Mouse (Mus musculus): ENCODE results near the gene Rnf103.
"Not testable (repeated sequence)": the region's sequence is repeated elsewhere in the genome, so short reads cannot be mapped to it uniquely, and the experiment has no call there.

Rnf103 gene

DNA sequence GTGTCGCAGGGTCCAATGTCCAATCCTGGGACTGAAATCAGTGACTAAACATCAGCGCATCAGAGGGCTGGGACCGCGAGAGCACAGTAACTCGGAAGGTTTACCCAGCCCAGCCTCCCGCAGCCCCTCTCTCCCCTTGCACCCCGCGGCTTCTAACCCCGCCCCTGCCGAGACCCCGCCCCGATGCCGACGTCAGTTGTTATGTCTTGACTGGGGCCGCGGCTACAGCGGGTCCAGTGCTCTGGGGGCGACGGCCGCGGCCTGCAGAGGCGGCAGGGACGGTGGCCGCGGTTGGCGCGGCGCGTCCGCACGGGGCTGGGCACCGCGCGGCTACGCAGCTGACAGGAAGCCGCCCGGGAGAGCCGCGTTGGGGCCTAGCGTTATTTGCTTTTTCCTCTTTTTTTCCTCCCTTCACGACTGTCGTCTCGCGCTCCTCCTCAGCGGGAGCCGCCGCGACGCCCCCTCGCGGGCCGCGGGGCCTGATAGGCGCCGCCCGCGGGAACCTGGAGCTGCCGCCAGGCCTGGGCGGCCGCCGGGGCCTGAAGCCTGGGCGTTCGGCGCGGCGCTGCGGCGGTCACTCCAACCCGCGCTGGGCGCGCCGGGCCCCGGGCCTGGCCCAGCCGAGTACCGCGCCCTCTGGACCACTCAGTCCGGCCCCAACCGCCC is at the start of gene Rnf103:
Gene Rnf103 (plus strand): TSS at position 220 of the 666 bp plus-strand sequence.
- in situ Hi-C loops (cut with MboI, MseI): loop anchor here (5.0 kb wide), 1 partner anchor 52 kb away; the partner anchor contains the start of gene Rmnd5a

DNA sequence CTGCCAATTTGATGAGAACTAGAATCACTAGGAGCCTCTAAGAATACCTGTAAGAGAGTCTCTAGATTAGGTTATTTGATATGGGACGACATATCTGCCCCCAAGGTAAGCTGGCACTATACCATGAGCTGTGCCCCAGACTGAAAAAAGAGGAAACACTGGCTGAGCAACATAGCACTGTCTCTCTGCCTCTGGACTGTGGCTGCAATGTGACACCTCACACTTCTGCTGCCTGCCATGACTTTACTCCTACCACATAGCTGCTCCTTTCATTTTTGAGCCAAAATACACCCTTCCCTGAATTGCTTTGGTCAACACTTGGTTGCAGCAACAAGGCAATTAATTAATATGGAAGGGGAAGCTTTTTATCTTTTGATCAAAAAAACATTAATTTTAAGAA is 48.9 kb upstream of the Rnf103 start:
- in situ Hi-C loops (cut with MboI, MseI): loop anchor here (5.0 kb wide), 1 partner anchor 48 kb away; the partner anchor contains the start of gene Rnf103

DNA sequence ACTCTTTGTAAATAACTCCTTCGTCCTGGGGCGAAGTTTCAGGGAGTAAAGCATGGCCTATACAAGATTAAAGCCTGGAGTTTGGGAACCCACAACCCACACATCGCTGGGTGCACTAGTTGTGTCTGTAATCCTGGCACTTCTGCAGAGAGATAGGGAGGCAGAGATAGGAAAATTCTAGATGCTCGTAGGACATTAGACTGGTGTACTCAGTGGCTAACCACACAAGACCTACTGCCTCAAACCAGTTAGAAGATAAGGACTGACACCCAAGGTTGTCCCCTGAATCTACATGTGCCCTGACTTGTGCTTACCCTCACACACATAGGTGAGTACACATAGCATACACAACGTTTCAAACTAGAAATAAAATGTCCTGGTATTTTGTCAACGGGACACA is 48.1 kb upstream of the Rnf103 start:
- in situ Hi-C loops (cut with MboI, MseI): no loop called here

DNA sequence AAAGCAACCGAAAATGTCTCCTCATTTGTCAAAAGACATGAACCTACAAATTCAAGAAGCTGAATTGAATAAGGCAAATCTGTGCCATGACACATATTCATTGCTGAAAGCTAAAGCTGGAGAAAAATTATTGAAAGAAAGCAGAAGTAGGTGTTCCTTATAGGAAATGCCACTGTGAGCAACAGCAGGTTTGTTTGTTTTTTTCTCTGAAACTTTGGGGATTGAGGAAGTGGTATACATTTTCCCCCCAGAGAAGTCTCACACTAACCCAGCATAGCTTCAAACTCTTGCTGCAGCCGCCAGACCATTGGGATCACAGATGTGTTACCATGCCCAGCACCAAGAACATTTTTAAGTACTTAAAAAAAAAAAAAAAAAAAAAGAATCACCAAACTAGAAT is 40.9 kb upstream of the Rnf103 start:
- in situ Hi-C loops (cut with MboI, MseI): no loop called here

DNA sequence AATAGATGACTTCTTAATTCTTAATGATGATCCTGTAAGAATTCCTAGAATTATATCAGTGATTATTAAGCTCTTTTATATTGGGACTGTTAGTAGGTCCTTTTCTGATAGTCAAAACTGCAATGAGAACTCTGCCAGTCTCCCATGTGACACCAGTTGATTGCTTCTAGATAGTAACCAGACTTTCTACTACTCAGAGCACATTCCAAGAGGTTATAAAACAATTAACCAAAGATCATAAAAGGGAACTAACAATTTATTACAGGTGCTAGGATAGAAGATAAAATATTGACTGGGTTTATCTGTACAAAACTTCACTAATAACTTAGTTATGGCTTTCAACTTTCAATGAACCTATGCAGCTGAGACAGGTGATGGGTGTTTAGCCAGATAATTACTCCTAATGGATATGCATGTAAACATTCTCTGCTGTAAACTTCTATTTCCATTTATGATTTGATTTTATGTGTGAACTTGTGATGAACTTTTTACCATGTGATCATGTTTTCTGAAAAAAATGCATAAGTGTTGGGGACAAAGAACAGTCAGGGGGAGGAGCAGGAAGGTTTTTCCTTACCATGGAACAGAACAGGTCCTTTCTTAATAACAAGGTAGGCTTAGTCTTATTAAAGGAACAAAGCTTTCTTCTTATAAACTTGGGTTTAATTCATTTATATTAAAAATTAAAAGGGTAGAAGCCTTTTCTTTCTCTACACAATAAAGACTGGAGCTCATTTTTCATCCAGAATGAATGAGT is 39.5 kb upstream of the Rnf103 start:
- in situ Hi-C loops (cut with MboI, MseI): not testable (repeated sequence)

DNA sequence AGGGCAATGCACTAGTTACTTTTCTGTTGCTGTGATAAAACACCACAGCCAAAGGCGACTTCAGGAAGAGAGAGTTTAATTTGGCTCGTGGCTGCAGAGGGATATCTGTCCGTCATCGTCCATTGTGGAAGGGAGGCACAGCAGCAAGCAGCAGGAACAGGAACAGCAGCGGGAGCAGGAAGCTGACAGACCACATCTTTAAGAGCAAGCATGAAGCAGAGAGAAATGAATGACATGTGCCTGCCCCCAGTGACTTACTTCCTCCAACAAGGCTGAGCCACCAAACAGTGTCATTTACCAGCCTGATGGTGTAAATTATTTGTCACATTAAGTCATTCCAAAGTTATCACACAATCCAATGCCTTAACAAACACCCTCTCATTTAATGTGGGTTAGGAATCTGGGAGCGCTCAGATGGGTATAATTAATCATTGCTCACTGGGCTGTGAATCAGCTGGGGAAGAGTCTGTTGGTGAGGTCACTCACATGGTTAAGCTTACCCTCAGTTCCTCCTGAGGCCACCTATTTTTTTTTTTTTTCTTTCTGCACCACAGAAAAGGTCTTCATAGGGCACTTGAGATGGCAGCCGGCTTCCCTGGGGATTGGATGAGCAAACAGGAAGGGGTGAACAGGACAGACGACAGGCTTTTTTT is 35.6 kb upstream of the Rnf103 start:
- in situ Hi-C loops (cut with MboI, MseI): no loop called here

DNA sequence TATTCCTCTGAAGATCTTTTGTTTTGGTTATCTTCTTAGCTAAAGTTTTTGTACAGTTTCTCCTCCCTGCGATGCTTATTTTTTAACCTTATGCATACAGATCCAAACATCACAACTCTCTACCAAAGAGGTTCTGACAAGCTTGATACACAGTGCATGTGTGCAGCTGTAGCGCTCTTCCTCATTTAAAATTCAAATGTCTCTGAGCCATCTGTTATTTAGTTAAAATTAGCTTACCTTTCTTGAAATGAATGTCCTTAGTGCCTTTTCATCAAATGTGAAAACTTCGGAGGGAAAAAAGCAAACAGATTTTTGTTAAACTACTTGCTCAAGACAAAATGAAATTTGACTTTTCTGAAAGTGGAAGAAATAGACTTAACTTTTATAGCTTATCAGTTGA is 28.5 kb upstream of the Rnf103 start:
- in situ Hi-C loops (cut with MboI, MseI): no loop called here

DNA sequence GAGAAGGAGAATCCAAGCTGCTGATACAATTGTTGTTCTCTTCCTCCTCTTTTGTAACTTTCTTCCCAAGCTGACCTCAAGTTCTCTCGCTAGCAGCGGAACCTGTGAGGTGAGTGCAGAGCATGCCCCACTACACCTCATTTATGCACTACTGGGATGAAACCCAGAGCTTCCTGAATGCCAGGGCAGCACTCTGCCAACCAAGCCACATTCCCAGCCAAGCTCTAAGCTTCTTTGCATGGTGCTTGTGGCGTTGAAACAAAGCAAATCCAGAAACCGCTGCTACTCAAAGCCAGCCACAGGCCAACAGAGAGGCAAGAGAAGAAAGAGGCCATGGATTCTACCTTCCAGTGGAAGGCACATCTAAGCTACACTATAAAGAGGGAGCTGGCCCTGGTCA is 25.9 kb upstream of the Rnf103 start:
- in situ Hi-C loops (cut with MboI, MseI): no loop called here

DNA sequence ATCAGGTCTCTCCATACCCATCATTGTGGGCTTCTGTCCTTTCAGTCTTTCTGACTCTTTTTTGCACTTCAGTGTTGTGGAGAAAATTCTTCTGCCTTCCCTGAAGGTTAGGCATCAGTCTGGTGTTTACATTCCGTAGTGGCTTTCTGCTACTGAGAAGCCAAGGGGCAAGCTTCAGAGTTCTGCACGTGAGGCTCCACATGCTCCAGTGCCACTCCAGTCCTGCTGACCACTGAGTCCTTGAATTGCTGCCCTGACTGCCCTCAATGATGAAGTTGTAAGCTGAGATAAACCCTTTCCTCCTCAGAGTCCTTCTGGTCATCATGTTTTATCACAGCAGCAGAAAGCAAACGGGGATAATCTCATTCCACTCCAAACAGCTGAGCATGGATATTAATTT is 24.4 kb upstream of the Rnf103 start:
- in situ Hi-C loops (cut with MboI, MseI): no loop called here

DNA sequence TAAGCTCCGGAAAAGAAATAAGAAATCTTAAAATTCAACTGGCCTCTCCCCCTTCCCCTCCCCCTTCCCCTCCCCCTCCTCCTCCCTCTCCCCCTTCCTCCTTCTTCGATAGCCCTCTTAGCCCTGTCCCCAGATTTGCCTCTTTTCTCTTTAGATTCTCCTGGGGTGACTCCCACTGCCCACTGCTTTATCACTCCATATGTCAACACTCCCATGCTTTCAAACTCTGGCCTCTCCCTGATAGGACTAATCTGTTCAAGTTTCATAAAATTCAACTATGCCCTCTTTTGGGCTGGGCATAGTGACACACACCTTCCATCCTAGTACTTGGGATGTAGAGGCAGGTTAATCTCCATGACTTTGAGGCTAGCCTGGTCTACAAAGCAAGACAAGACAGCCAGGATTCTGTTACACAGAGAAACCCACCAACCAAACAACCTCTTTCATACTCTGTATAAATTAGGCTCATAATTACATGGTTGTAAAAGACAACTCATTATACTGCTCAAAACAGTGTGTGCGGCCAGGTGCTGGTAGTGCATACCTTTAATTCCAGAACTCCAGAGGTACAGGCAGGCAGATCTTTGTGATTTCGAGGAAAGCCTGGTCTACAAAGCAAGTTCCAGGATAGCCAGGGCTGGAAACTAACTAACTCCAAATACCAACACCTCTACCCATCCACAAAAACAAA is 21.7 kb upstream of the Rnf103 start:
- in situ Hi-C loops (cut with MboI, MseI): no loop called here

DNA sequence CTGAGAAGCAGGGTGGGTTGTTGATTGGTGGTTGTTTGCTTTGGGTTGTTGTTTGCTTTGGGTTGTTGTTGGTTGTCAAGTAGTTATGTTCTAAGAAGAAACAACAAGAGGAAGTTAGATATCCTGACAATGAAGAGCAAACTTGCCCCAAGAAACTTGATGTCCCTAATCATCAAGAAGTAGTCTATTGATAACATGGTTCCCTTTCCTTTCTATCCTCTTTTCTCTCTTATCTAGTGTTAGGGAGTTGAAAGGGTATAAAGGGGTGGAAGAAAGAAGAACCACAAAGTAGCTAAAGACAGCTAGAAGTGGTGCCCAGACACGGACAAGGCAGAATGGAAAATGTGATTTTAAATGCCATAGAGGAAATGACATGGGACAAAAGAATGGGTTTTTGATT is 20.9 kb upstream of the Rnf103 start:
- in situ Hi-C loops (cut with MboI, MseI): no loop called here

DNA sequence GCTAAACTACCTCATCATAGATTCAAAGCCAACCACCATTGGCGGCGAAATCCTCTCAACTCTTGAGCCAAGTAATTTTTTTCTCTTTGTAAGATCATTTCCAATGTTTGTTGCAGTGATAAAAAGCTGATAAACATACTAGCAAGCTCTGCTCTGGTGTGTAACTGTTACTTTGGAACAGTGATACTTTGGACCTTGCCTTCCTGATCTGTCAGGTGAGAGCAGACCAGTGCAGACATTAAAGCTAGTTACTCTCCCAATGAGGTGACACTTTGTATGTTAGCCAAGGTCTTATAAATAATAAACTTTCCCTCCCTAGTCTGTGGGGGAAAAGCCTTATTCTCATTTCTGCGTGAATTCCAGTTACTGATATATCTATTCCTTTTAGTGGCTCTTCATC is 18.1 kb upstream of the Rnf103 start:
- in situ Hi-C loops (cut with MboI, MseI): no loop called here

DNA sequence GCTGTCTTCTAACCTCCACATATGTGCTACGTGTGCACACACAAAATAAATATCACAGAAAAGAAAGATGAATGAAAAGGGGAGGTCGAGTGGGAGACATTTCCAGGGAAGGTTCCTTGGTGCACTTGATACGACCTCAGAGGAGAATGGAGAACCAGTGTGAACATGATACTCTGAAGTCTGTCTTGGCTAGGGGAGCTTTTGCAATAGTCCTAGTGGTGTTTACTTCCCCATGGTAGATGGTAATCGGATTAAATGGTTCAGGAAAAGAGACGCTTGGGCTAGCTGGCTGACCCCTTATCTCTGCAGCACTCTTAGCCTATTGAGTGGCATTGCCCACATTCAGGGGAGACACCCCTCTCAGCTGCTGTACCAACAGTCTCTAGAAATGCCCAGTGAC is 16.9 kb upstream of the Rnf103 start:
- in situ Hi-C loops (cut with MboI, MseI): no loop called here

DNA sequence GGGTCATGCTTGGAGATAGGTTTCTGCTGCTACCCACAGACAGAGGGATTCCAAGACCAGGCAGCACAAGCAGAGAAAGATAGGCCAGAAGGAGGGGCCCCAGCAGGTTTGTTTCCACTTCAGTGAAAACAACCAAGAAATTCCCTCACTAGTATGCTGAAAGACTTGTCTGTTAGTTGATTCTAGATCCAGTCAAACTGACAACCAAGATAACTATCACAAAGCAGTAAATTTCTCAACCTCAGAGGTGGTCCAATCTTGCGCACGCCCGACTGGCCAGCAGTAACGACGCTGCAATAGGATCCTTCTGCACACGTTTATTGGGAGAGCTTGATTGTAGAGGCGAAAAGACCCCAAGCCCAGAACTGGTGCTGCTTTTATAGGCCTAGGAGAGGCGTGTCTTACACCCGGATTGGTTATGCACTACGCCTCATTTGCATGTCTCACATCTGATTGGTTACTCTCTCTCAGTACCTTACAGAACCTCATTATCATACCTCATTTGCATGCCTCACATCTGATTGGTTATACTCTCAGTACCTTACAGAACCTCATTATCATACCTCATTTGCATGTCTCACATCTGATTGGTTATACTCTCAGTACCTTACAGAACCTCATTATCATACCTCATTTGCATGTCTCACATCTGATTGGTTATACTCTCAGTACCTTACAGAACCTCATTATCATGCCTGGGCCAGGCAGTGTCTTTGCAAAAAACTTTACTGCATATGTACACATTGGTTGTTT is 14.7 kb upstream of the Rnf103 start:
- in situ Hi-C loops (cut with MboI, MseI): not testable (repeated sequence)

DNA sequence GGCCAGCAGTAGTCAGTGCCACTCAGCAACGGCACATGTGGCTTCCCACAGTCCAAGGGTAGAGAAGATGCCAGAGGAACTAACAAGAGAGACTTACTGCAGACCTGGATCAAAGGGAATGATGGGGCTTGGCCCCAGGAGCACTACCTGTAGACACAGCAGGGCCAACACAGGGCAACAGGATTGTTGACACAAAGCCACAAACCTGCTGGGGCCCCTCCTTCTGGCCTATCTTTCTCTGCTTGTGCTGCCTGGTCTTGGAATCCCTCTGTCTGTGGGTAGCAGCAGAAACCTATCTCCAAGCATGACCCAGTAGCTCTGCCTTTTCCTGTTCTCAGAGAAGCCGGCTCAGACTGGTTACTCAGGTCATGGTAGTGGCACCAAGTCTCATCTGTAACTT is 14.1 kb upstream of the Rnf103 start:
- in situ Hi-C loops (cut with MboI, MseI): not testable (repeated sequence)

DNA sequence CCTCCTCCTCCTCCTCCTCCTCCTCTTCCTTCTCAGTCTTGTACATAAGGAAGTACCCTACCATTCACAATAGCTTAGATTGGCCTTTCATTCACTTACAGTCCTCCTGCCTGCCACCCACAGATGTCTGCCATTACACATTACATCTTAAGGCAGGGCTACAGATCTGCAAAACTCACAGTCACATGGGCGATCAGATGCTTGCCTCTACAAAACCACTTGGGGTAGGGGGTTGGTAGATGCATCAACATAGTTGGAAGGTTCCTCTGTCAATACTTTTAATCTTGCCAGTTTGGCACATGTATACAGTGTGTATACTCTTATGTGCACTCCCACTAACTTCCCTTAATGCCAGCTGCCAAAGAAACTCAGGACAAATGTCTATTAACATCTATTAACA is 13.6 kb upstream of the Rnf103 start:
- in situ Hi-C loops (cut with MboI, MseI): no loop called here

DNA sequence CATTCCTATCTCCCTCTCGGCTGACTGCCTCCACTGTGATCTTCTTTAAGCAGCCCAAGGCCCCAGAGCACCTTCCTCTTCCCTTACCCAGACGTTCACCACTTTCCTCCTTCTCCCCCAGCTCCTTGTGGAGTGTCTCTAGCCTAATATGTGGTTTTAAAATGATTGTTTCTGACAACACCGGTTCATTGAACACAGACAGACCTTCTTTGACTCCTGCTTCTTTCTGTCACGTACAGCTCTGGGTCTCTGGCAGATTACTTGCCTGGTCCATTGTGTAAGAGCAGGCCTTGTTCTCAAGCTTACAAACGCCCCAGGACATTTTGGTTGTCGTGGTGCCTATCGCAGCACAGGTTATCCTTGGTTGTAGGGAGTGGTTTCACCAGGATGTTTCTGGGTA is 12.6 kb upstream of the Rnf103 start:
- in situ Hi-C loops (cut with MboI, MseI): no loop called here

DNA sequence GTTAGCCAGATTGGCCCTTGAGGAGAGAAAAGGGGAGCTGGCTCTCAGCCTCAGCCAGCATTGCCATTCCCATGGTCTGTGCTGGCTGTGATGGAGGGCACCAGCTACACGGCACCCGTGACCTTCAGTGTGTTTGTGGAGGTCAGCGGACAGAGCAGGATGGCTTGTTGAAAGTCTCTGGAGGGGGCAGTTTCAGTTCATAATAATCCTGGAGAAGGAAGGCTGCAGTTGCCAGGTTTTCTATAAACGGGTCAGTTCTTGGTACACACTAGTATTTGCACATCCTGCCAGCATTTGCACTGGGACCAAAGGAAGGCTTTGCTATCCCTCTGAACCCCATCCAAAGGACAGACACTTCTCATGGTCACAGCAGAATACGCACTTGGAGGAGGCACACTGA is 8.4 kb upstream of the Rnf103 start:
- in situ Hi-C loops (cut with MboI, MseI): no loop called here

DNA sequence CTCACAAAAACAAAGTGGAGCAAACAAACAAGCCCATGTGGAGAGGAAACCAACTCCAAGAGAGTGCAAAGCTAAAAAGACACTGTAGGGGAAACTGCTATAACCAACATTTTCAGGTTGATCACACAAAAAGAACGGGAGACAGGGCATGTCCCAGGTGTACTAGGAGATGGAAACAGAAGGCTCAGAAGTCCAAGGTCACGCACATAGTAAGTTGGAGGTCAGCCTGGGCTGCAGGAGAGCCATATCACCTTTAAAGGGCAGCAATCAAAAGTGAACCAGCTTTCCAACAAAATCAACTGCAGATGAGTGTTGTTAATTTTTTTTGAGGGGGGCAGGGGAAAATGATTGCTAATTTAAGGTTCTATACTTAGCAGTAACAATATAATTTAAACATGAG is 7.5 kb upstream of the Rnf103 start:
- in situ Hi-C loops (cut with MboI, MseI): no loop called here

DNA sequence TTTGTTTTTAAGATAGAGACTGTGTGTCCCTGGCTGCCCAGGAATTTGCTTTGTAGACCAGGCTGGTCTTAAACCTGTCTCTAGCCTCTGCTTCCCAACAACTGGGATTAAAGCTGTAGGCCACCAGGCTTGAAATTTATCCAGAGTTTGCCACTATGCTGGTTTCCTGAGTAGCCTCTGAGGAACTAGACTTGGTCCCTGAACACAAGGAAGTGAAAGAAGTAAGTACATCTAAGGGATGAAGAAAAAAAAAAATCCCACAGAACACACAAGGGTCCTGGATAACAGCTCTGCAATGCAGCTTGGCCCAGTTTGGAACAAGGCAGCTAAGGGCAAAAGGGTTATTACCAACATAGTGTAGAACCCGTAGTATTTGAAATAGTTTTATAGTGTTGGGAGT is 6.8 kb upstream of the Rnf103 start:
- in situ Hi-C loops (cut with MboI, MseI): no loop called here

DNA sequence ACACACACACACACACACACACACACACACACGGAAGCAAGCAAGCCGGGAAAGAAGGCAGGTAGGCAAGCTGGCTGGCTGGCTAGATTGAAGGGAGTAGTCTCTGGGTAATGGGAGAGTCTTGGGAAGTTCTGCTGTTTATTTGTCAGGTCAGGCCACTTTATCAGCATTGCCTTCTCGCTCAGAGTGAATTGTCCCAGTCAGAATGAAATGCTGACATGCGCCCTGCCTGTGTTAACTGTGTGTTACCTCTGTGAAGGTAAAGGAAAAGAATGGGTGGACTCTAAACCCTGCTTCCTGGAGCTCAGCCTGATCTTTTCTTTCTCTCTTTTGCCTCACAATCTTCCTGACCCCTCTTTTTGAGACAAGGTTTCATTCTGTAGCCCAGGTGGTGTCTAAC is 5.7 kb upstream of the Rnf103 start:
- in situ Hi-C loops (cut with MboI, MseI): no loop called here
